Mouse (Mus musculus): ENCODE measurements around the gene Dmkn. TPM values are rescaled to one million over a fixed set of nuclear protein-coding genes. Genes with fewer than 3 reads are reported as not detected.
A peak's percentile ranks its signal among the peaks of the same experiment; 100 is the strongest.

Dmkn gene
- 3.1 TPM in 1 of 2 replicates, not detected in the other for polyA plus RNA-seq (2011; ENCODE audit: insufficient read depth, insufficient read length, low replicate concordance, missing spikeins)

DNA sequence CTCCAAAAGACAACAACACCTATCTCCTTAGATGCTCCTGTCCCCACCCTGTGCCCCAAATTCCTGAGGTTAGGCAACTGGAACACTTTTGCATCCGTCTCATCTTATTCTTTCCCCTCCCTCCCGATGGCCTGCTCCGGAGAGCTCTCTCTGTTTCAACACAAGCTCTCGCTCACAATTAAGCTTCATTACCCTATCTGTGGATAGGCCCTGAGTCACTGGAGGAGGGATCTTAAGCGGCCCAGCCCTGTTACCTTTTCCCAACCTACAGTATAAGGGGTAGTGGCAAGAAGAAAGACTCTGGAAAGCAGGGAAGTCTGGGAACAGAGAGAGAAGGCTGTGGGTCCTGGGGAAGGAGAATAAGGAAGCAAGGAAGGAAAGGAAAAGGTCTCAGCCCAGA, at the start of gene Dmkn:
TSS of gene Dmkn (plus strand) at position 301 of the 400 bp plus-strand sequence.
- Histone ChIP-seq H3K27ac (ENCODE audit: control insufficient read depth, insufficient read depth, low read depth, low read length, poor library complexity) (no peak within 1 kb of the TSS), H3K4me3 (replicated peaks; ENCODE audit: control insufficient read depth, low read depth, low read length) (no peak within 1 kb of the TSS), H3K4me1 (ENCODE audit: control insufficient read depth, insufficient read depth, low read length) (no peaks in the 10 kb centered on the region; the same call in 1 of the 2 replicates)
- WGBS, result 73% methylated on average over 5 of the region's 5 CpGs
- TF ChIP-seq CTCF (IDR thresholded peaks at IDR 0.05; ENCODE audit: control insufficient read depth, insufficient read depth, low read length), result no peak
- no peak for TF ChIP-seq POLR2A (IDR thresholded peaks at IDR 0.05; ENCODE audit: borderline replicate concordance, control insufficient read depth, low read depth, low read length)

GRCm38 (mm10) chr7:30717006-30717715, 46.4 kb upstream of the Dmkn start:
- 5% methylated on average over 43 of the region's 43 CpGs for WGBS
- Histone ChIP-seq H3K4me1 (ENCODE audit: control insufficient read depth, insufficient read depth, low read length) (peaks cover 3% of the 10 kb centered on the region; the same call in 1 of the 2 replicates), H3K4me3 (replicated peaks; ENCODE audit: control insufficient read depth, low read depth, low read length) (peak overlapping the region; percentile 19), H3K27ac (ENCODE audit: control insufficient read depth, insufficient read depth, low read depth, low read length, poor library complexity) (no peak overlapping the region; the same call in 1 of the 2 replicates)
- TF ChIP-seq POLR2A (IDR thresholded peaks at IDR 0.05; ENCODE audit: borderline replicate concordance, control insufficient read depth, low read depth, low read length) (no peak), CTCF (IDR thresholded peaks at IDR 0.05; ENCODE audit: control insufficient read depth, insufficient read depth, low read length) (no peak)

DNA sequence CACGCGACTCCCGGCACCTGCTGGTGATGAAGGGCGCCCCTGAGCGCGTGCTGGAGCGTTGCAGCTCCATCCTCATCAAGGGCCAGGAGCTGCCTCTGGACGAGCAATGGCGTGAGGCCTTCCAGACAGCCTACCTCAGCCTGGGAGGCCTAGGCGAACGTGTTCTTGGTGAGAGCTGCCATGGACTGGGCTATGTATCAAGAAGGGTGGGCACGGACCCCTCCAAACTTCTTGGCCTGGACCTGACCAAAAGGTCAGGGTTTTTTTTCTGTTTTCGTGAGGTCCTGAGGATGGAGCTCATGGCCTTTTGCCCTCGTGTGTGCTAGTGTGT, 45.9 kb upstream of the Dmkn start:
- Histone ChIP-seq H3K4me1 (ENCODE audit: control insufficient read depth, insufficient read depth, low read length) (peaks cover 3% of the 10 kb centered on the region; the same call in 1 of the 2 replicates), H3K27ac (ENCODE audit: control insufficient read depth, insufficient read depth, low read depth, low read length, poor library complexity) (no peak overlapping the region; the same call in 1 of the 2 replicates), H3K4me3 (replicated peaks; ENCODE audit: control insufficient read depth, low read depth, low read length) (peak overlapping the region; percentile 16)
- no peak for TF ChIP-seq CTCF (IDR thresholded peaks at IDR 0.05; ENCODE audit: control insufficient read depth, insufficient read depth, low read length)
- no peak for TF ChIP-seq POLR2A (IDR thresholded peaks at IDR 0.05; ENCODE audit: borderline replicate concordance, control insufficient read depth, low read depth, low read length)
- WGBS, result 24% methylated on average over 14 of the region's 14 CpGs

DNA sequence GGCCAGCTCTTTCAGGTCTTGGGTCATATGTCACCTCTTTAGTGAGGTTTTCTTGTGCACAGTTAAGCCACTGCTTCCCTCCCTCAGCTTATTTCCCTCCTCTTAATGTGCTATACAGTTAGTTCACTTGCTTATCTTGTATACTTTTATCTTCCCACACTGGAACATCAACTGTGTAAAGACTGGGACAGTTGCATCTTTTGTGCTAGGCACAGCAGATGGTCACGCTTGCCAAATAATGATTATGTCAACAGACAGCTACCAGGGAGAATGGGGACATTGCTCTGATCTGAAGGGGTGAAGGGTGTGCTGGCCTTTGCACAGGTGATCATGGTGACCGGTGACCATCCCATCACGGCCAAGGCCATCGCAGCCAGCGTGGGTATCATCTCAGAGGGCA, 43.9 kb upstream of the Dmkn start:
- Histone ChIP-seq H3K27ac (ENCODE audit: control insufficient read depth, insufficient read depth, low read depth, low read length, poor library complexity) (no peak overlapping the region), H3K4me1 (ENCODE audit: control insufficient read depth, insufficient read depth, low read length) (peaks cover 3% of the 10 kb centered on the region; the same call in 1 of the 2 replicates), H3K4me3 (replicated peaks; ENCODE audit: control insufficient read depth, low read depth, low read length) (no peak overlapping the region)
- TF ChIP-seq POLR2A (IDR thresholded peaks at IDR 0.05; ENCODE audit: borderline replicate concordance, control insufficient read depth, low read depth, low read length) (no peak), CTCF (IDR thresholded peaks at IDR 0.05; ENCODE audit: control insufficient read depth, insufficient read depth, low read length) (no peak)
- WGBS, result 84% methylated on average over 5 of the region's 5 CpGs

DNA sequence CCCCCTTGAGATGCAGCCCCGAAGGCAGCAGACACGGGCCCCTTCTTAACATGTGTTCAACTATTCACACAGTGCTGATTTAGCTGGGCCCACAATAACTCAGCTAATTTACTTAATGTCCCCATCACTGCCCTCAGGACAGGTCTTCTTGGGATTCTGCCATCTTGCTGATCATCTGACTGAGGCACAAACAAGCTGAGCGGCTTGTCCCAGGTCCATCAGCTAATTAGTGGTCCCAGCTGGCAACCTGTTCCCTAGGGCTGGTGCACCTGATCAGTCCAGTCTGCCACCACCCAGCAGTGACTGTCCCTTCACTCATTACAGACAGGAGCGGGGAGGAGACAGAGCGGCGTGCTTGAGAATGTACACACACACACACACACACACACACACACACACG, 42.3 kb upstream of the Dmkn start:
- 88% methylated on average over 7 of the region's 7 CpGs for WGBS
- Histone ChIP-seq H3K27ac (ENCODE audit: control insufficient read depth, insufficient read depth, low read depth, low read length, poor library complexity) (no peak overlapping the region), H3K4me3 (replicated peaks; ENCODE audit: control insufficient read depth, low read depth, low read length) (no peak overlapping the region), H3K4me1 (ENCODE audit: control insufficient read depth, insufficient read depth, low read length) (peaks cover 3% of the 10 kb centered on the region; the same call in 1 of the 2 replicates)
- TF ChIP-seq CTCF (IDR thresholded peaks at IDR 0.05; ENCODE audit: control insufficient read depth, insufficient read depth, low read length) (no peak), POLR2A (IDR thresholded peaks at IDR 0.05; ENCODE audit: borderline replicate concordance, control insufficient read depth, low read depth, low read length) (no peak)

DNA sequence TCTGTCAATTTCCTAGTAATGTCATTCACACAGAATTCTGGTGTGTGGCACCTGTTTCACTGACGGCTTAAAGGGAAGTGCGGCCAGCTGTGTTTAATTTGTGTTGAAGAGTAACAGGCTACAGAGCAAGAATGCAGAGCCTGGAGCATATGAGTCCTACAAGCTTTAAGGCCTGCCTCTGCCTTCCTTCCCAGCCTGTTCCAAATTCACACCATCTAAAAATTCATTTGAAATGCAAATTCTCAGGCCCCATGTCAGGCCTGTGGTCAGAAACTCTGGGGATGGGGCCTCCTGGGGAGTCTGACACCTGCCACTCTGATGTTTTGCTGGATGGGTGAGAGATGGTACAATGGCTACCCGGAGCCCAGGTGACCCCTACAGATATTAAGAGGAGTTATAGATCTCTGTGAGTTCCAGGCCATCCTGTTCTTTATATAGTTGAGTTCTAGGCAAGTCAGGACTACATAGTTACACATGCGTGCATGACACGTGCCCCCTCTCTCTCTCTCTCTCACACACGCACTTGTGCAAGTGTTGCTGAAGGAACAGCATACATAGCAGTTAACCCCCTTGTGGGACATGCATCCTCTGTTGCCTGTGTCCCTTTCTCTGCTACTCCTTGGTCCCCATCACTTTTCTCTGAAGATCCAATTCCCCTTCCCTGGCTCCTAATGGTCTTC, 40.1 kb upstream of the Dmkn start:
- no peak for TF ChIP-seq POLR2A (IDR thresholded peaks at IDR 0.05; ENCODE audit: borderline replicate concordance, control insufficient read depth, low read depth, low read length)
- TF ChIP-seq CTCF (IDR thresholded peaks at IDR 0.05; ENCODE audit: control insufficient read depth, insufficient read depth, low read length), result no peak

GRCm38 (mm10) chr7:30728214-30728613, 35.3 kb upstream of the Dmkn start:
- TF ChIP-seq CTCF (IDR thresholded peaks at IDR 0.05; ENCODE audit: control insufficient read depth, insufficient read depth, low read length) (no peak), POLR2A (IDR thresholded peaks at IDR 0.05; ENCODE audit: borderline replicate concordance, control insufficient read depth, low read depth, low read length) (no peak)
- H3K27ac ChIP-seq (ENCODE audit: control insufficient read depth, insufficient read depth, low read depth, low read length, poor library complexity), result no peak overlapping the region
- no peak overlapping the region for H3K4me3 ChIP-seq (replicated peaks; ENCODE audit: control insufficient read depth, low read depth, low read length)
- H3K4me1 ChIP-seq (ENCODE audit: control insufficient read depth, insufficient read depth, low read length), result no peaks in the 10 kb centered on the region; the same call in 1 of the 2 replicates
- 78% methylated on average over 6 of the region's 6 CpGs for WGBS

More for the DNA sequence above, 40.1 kb upstream of the Dmkn start:
- Histone ChIP-seq H3K4me1 (ENCODE audit: control insufficient read depth, insufficient read depth, low read length) (peaks cover 2% of the 10 kb centered on the region; the same call in 1 of the 2 replicates), H3K4me3 (replicated peaks; ENCODE audit: control insufficient read depth, low read depth, low read length) (no peak overlapping the region), H3K27ac (ENCODE audit: control insufficient read depth, insufficient read depth, low read depth, low read length, poor library complexity) (no peak overlapping the region)
- 53% methylated on average over 6 of the region's 6 CpGs for WGBS

GRCm38 (mm10) chr7:30728739-30729395, 34.7 kb upstream of the Dmkn start:
- peak overlapping the region; percentile 71; the same call in 1 of the 2 replicates for H3K27ac ChIP-seq (ENCODE audit: control insufficient read depth, insufficient read depth, low read depth, low read length, poor library complexity)
- peak overlapping the region; percentile 84 for H3K4me3 ChIP-seq (replicated peaks; ENCODE audit: control insufficient read depth, low read depth, low read length)
- TF ChIP-seq POLR2A (IDR thresholded peaks at IDR 0.05; ENCODE audit: borderline replicate concordance, control insufficient read depth, low read depth, low read length) (no peak), CTCF (IDR thresholded peaks at IDR 0.05; ENCODE audit: control insufficient read depth, insufficient read depth, low read length) (no peak)
- 5% methylated on average over 26 of the region's 26 CpGs for WGBS
- H3K4me1 ChIP-seq (ENCODE audit: control insufficient read depth, insufficient read depth, low read length), result no peaks in the 10 kb centered on the region; the same call in 1 of the 2 replicates
